Mouse (Mus musculus): ENCODE data around the gene Atp6v1f. TPM values are rescaled to one million over a fixed set of nuclear protein-coding genes. Genes with fewer than 3 reads are reported as not detected.

The Atp6v1f gene
- polyA plus RNA-seq, 1 experiment: 385 TPM

DNA sequence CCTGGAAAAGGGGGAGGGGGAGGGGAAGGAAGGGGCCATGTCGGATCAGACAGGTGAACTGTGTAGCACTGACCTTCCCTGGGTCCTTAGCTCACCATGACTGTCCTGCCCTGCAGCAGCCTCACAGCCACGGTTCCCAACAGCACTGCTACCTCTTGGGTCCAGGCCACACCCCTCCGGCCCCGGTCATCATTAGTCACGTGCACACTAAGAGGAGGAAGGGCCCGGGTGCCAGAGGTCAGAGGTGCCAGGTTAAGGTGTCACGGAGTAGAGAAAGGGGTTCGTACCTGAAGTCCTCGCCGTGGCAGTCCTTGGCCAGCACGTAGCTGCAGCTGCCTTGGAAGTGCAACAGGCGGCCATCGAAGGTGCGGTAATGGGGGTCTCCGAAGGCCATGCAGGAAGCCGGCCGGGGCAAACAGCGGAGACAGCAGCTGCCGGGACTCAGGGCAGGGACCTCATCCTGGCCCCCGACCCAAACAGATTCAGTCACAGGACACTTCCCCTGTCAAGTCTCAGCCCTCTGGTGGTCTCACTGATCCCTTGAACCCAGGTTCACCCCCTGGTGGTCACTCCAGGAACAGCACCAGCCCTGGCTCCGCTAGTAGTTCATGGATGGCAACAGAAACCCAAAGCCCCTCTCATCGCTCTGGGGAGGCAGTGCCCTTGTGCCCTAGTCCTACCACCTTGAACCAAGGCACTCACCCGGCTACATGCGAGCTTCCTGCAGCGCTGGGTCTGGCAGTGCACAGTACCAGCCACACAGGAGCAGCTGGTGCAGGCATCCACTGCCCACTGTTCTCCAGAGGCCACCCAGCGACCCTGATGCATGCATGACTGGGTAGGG lies 17.4 kb downstream of the Atp6v1f start:
- H3K4me3 ChIP-seq (replicated peaks): peak overlapping the region; percentile 93
- no peaks in the 10 kb centered on the region for H3K9me3 ChIP-seq
- peaks cover 79% of the 10 kb centered on the region for H3K27me3 ChIP-seq (replicated peaks)
- TF ChIP-seq FLI1 (IDR thresholded peaks at IDR 0.05; ENCODE audit: low read length) (no peak), GATA1 (IDR thresholded peaks at IDR 0.05; ENCODE audit: borderline replicate concordance, low read length) (no peak)
- H3K4me1 ChIP-seq: peaks cover 20% of the 10 kb centered on the region
- no peaks in the 10 kb centered on the region for H3K36me3 ChIP-seq (replicated peaks; ENCODE audit: low read length)

DNA sequence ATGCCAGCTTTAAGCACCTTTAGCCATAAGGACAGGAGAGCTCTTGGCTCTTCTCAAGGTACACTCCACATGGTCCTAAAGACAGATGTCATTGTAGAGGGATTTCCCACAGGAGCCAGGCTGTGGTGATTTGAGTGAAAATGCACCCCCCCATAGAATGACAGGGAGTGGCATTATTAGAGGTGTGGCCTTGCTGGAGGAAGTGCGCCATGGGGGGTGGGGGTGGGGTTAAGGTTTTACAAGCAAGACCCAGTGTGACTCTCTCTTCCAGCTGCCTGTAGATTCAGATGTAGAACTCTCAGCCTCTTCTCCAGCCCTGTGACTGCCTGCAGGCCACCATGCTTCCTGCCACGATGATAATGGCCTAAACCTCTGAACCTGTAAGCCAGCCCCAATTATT lies 18.4 kb downstream of the Atp6v1f start:
- Histone ChIP-seq H3K27me3 (replicated peaks) (peaks cover 88% of the 10 kb centered on the region), H3K4me1 (peaks cover 20% of the 10 kb centered on the region), H3K9me3 (no peaks in the 10 kb centered on the region), H3K4me3 (replicated peaks) (no peak overlapping the region), H3K36me3 (replicated peaks; ENCODE audit: low read length) (no peaks in the 10 kb centered on the region)
- TF ChIP-seq GATA1 (IDR thresholded peaks at IDR 0.05; ENCODE audit: borderline replicate concordance, low read length) (no peak), FLI1 (IDR thresholded peaks at IDR 0.05; ENCODE audit: low read length) (no peak)

DNA sequence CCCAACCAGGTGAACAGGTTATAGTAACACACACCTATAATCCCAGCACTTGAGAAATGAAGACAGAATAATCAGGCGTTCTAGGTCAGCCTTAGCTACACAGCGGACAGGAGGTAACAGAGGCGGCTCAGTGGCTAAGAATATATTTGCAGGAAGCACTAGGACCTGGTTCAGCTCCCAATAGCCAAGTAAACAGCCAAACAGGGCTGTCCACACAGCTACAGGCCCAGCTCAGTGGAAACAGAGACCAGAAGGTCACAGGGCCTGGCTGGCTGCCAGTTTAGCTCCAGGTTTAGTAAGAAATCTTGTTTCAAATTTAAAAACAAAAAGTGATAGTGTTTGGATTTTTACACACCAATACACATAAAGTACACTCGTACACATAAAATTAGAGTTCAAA lies 26.6 kb downstream of the Atp6v1f start:
- no peak for TF ChIP-seq FLI1 (IDR thresholded peaks at IDR 0.05; ENCODE audit: low read length)
- TF ChIP-seq GATA1 (IDR thresholded peaks at IDR 0.05; ENCODE audit: borderline replicate concordance, low read length): no peak
- Histone ChIP-seq H3K36me3 (replicated peaks; ENCODE audit: low read length) (no peaks in the 10 kb centered on the region), H3K9me3 (peaks cover 5% of the 10 kb centered on the region; the same call in 1 of the 2 replicates), H3K4me1 (peaks cover 23% of the 10 kb centered on the region; the same call in 1 of the 2 replicates), H3K27me3 (replicated peaks) (peaks cover 91% of the 10 kb centered on the region), H3K4me3 (replicated peaks) (no peak overlapping the region)

DNA sequence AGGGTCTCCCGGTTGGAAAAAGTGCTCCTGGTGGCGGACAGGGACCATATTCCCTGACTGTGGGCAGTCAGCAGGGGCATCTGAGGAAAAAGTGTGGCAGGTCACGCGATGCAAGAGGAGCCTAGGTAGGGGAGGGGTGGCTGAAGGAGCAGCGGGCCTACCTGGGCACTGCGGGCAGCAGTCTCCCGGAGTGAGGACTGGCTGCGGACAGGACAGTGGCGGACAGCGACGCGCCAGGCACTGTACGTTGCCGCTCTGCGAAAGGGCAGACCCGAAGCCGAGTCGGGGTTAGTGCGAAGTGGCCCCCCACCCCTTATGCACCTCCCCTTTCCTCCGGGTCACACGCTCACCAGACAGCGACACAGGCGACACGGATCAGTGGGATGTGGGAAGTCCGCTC lies 28.8 kb downstream of the Atp6v1f start:
- peaks cover 80% of the 10 kb centered on the region for H3K27me3 ChIP-seq (replicated peaks)
- TF ChIP-seq FLI1 (IDR thresholded peaks at IDR 0.05; ENCODE audit: low read length) (no peak), GATA1 (IDR thresholded peaks at IDR 0.05; ENCODE audit: borderline replicate concordance, low read length) (no peak)
- H3K4me1 ChIP-seq: peaks cover 33% of the 10 kb centered on the region
- H3K36me3 ChIP-seq (replicated peaks; ENCODE audit: low read length): no peaks in the 10 kb centered on the region
- peaks cover 9% of the 10 kb centered on the region; the same call in 1 of the 2 replicates for H3K9me3 ChIP-seq
- peak overlapping the region; percentile 29 for H3K4me3 ChIP-seq (replicated peaks)

DNA sequence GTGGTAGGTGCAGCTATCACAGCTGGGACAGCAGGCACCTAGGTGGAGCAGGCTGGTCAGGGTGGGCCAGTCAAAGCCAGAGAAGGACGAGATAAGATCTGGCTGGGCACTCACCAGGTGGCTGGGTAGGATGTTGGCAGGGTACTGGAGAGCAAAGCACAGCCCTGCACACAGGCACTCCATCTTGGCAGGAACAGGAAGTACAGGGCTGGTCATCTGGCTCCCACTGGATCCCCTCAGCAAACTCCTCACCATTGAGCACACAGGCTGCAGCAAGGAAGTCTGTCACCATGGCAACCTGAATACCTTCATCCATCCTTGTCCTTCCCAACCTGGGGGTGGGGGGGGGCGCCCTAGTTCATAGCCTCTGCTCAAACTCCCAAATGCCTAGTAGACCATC lies 30.3 kb downstream of the Atp6v1f start:
- peaks cover 80% of the 10 kb centered on the region for H3K27me3 ChIP-seq (replicated peaks)
- H3K4me1 ChIP-seq: peaks cover 26% of the 10 kb centered on the region
- H3K4me3 ChIP-seq (replicated peaks): no peak overlapping the region
- no peaks in the 10 kb centered on the region for H3K36me3 ChIP-seq (replicated peaks; ENCODE audit: low read length)
- TF ChIP-seq FLI1 (IDR thresholded peaks at IDR 0.05; ENCODE audit: low read length) (no peak), GATA1 (IDR thresholded peaks at IDR 0.05; ENCODE audit: borderline replicate concordance, low read length) (no peak)
- peaks cover 9% of the 10 kb centered on the region; the same call in 1 of the 2 replicates for H3K9me3 ChIP-seq

DNA sequence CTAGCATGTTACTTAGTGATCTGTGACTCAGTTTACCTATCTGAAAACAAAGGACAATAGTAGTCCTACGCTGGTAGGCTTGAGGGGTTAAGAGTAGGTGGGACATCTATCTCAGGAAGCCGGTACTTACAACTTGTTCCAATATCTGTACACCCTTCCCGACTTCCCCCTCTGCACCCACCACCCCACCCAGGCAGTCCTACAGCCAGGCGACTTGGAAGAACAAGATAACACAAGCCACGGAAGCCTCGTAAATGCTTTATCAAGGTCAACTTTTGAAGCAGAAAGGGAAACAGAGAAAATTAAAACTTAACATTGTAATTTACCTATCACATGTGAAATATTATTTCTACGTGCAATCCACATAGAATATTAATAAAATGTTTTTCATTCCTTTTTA lies 32.7 kb downstream of the Atp6v1f start:
- Histone ChIP-seq H3K4me1 (peaks cover 26% of the 10 kb centered on the region), H3K27me3 (replicated peaks) (peaks cover 80% of the 10 kb centered on the region), H3K4me3 (replicated peaks) (no peak overlapping the region), H3K9me3 (peaks cover 12% of the 10 kb centered on the region), H3K36me3 (replicated peaks; ENCODE audit: low read length) (no peaks in the 10 kb centered on the region)
- TF ChIP-seq FLI1 (IDR thresholded peaks at IDR 0.05; ENCODE audit: low read length): no peak
- no peak for TF ChIP-seq GATA1 (IDR thresholded peaks at IDR 0.05; ENCODE audit: borderline replicate concordance, low read length)

DNA sequence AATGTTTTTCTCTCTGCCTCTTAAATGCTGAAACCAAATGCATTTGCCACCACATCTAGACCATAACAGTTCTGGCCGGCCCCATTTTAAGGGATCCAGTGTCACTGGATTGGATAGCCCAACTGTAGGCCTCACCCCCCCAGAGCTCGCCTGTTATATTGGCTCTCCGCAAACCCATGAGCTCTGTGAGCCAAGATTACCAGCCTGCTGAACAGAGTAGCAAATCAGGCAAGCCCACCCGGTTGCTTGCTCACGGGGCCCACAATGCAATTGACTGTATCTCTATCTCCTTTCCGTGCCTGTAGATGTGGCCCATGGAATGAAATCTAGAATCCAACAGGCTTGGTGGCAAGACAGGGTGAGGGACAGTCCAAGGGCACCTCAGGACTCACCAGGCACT lies 33.3 kb downstream of the Atp6v1f start:
- H3K36me3 ChIP-seq (replicated peaks; ENCODE audit: low read length): no peaks in the 10 kb centered on the region
- no peak overlapping the region for H3K4me3 ChIP-seq (replicated peaks)
- peaks cover 12% of the 10 kb centered on the region for H3K9me3 ChIP-seq
- TF ChIP-seq FLI1 (IDR thresholded peaks at IDR 0.05; ENCODE audit: low read length): no peak
- H3K4me1 ChIP-seq: peaks cover 27% of the 10 kb centered on the region
- peaks cover 82% of the 10 kb centered on the region for H3K27me3 ChIP-seq (replicated peaks)

DNA sequence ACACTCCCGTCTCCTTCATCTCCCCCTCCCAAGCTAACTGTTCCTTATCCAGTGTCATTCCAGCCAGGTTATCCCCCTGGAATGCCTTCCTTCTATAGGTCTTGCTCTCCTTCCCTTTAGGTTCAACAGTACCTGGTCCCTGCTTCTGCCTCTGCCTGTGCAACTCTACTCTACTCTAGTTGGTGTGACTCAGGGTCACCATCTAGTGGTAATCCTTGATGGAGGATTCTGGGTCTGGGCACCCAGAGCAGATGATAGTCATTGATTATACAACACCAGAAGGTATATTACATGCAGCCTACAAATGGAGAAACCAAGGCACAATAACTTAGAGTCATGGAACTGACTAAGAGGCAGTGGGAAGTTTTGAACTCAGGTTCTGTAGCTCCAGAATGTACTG lies 34.1 kb downstream of the Atp6v1f start:
- TF ChIP-seq GATA1 (IDR thresholded peaks at IDR 0.05; ENCODE audit: borderline replicate concordance, low read length) (no peak), FLI1 (IDR thresholded peaks at IDR 0.05; ENCODE audit: low read length) (no peak)
- Histone ChIP-seq H3K9me3 (peaks cover 12% of the 10 kb centered on the region), H3K27me3 (replicated peaks) (peaks cover 82% of the 10 kb centered on the region)

DNA sequence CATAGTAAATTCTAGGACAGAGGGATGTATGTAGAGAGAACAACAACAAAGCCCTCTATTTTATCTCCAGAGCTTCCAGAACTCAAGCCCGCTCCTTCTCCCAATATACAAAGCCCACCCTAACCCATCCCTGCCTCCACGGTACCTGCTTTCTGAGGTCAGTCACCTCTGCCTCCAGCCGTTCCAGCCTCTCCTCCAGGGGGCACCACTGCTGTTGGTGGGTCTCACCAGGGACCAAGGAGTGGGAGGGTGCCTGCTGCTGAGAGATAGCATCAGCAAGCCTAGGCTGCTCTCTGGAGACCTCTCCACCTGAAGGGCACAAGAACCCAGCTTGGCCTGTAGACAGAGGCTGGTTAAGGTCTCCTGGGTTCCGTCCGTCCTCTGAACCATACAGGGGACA lies 38.0 kb downstream of the Atp6v1f start:
- peaks cover 92% of the 10 kb centered on the region for H3K27me3 ChIP-seq (replicated peaks)
- TF ChIP-seq FLI1 (IDR thresholded peaks at IDR 0.05; ENCODE audit: low read length): no peak
- TF ChIP-seq GATA1 (IDR thresholded peaks at IDR 0.05; ENCODE audit: borderline replicate concordance, low read length): no peak
- no peaks in the 10 kb centered on the region for H3K36me3 ChIP-seq (replicated peaks; ENCODE audit: low read length)
- H3K4me3 ChIP-seq (replicated peaks): no peak overlapping the region
- peaks cover 41% of the 10 kb centered on the region for H3K4me1 ChIP-seq
- H3K9me3 ChIP-seq: peaks cover 6% of the 10 kb centered on the region; the same call in 1 of the 2 replicates

More for the DNA sequence above, 34.1 kb downstream of the Atp6v1f start:
- peaks cover 28% of the 10 kb centered on the region for H3K4me1 ChIP-seq
- no peaks in the 10 kb centered on the region for H3K36me3 ChIP-seq (replicated peaks; ENCODE audit: low read length)
- H3K4me3 ChIP-seq (replicated peaks): no peak overlapping the region

DNA sequence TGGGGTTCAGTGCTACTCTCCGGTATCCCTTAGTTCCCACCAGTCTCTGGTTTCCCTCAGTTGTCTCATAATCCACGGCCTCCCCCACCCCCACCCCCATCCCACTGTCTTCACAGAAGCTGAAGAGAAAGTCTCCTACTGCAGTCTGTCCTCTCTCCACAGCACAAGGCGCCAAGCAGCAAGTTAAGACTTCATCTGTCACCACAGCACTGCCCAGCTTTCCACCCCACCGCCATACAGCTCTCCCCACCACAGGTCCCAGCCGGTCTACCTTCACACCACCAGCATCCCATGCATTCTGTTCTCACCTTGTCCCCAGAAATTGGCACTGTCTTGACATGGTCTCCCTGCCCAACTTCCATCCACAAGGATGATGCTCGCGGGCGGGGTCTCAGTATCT lies 39.3 kb downstream of the Atp6v1f start:
- Histone ChIP-seq H3K4me3 (replicated peaks) (peak overlapping the region; percentile 60), H3K36me3 (replicated peaks; ENCODE audit: low read length) (no peaks in the 10 kb centered on the region), H3K9me3 (peaks cover 6% of the 10 kb centered on the region; the same call in 1 of the 2 replicates), H3K4me1 (peaks cover 34% of the 10 kb centered on the region), H3K27me3 (replicated peaks) (peaks cover 88% of the 10 kb centered on the region)
- no peak for TF ChIP-seq FLI1 (IDR thresholded peaks at IDR 0.05; ENCODE audit: low read length)
- no peak for TF ChIP-seq GATA1 (IDR thresholded peaks at IDR 0.05; ENCODE audit: borderline replicate concordance, low read length)

Measured in megakaryocyte, embryonic 14.5 days (primary cell).